In the genomic region with DNA sequence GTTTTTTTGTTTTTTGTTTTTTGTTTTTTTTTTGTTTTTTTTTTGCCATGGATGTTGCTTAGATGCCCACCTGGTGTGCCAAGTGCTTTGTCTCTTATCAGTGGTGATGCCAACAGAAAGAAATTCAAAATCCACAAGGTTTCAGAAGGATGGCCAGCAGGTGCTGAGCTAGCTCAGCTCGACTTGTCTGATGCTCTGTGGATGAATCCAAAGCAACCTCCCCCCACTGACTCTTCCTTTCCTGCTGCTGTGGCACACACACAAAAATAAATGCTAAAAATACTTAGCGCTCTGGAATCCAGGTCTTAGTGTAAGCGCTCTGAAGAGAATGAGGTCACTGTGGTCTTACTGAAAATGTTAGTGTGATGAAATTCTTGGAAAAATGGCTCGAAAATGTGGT, we compare ENCODE assay signal across 20 mouse cellular contexts. TPM values are rescaled to one million over a fixed set of nuclear protein-coding genes. Genes with fewer than 3 reads are reported as not detected.
DNase-seq lines count a peak whose midpoint lies in the region; ATAC-seq and TF ChIP-seq lines count a peak whose summit lies in the region.
"Had no signal": no experiment of that assay in that cellular context is flagged by ENCODE, and none has a peak within 500 bp of the region (broad histone marks: within the 10 kb centered on the region; RNA-seq: fewer than 3 reads in every experiment).

No protein-coding gene starts in this region.

- no peak overlapping the region for H3K27ac ChIP-seq in heart, embryonic 11.5 days (ENCODE audit: low read depth, low read length)
- H3K27ac ChIP-seq in forebrain, embryonic 11.5 days (ENCODE audit: low read depth, low read length) = no peak overlapping the region
- no peak overlapping the region for H3K27ac ChIP-seq in intestine, embryonic 16.5 days (ENCODE audit: low read length)
- H3K27ac ChIP-seq: heart, embryonic 13.5 days; hindbrain, embryonic 14.5 days; limb, embryonic 13.5 days; midbrain, embryonic 12.5 days; neural tube, embryonic 12.5 days; stomach, postnatal 0 days had no signal

- H3K4me3 ChIP-seq in heart, embryonic 11.5 days (ENCODE audit: low read depth, low read length) = no peak overlapping the region
- H3K4me3 ChIP-seq in lung, adult 2 months (replicated peaks; ENCODE audit: extremely low read depth, low read depth, low read length) = no peak overlapping the region
- no peak overlapping the region for H3K4me3 ChIP-seq in forebrain, embryonic 11.5 days (ENCODE audit: low read depth, low read length)
- H3K4me3 ChIP-seq in intestine, embryonic 16.5 days (ENCODE audit: low read length) = no peak overlapping the region
- H3K4me3 ChIP-seq: heart, embryonic 13.5 days; limb, embryonic 13.5 days; midbrain, embryonic 12.5 days; neural tube, embryonic 12.5 days had no signal

- no peak for TF ChIP-seq CTCF in lung, adult 2 months (IDR thresholded peaks at IDR 0.05; ENCODE audit: insufficient read depth, low read length)

- DNase-seq in heart, adult 11 months = peak; percentile 66
- peak; percentile 6 for DNase-seq in lung, postnatal 10 days
- DNase-seq in lung, adult 2 months = no peak
- DNase-seq in cerebellum, adult 11-12 months = peak; percentile 67
- DNase-seq in lung, postnatal 36 days = peak; percentile 7
- DNase-seq in forebrain, embryonic 11.5 days (ENCODE audit: low spot score) = no peak
- DNase-seq: adrenal gland, adult 8-10 months; kidney, adult 2 months; kidney, postnatal 36 days; liver, postnatal 0 days; right cerebral cortex, adult 18-20 months had no signal

- no peak for ATAC-seq in heart, embryonic 11.5 days (replicated peaks; ENCODE audit: insufficient number of reproducible peaks, low FRiP score, low TSS enrichment)
- ATAC-seq in forebrain, embryonic 11.5 days (replicated peaks; ENCODE audit: low FRiP score) = no peak
- no peak for ATAC-seq in intestine, embryonic 16.5 days
- ATAC-seq: liver, postnatal 0 days had no signal

- H3K9ac ChIP-seq in heart, embryonic 11.5 days (ENCODE audit: low read depth, low read length) = no peak overlapping the region
- H3K9ac ChIP-seq in forebrain, embryonic 11.5 days (ENCODE audit: low read length) = no peak overlapping the region
- H3K9ac ChIP-seq in intestine, embryonic 16.5 days (ENCODE audit: low read depth, low read length) = no peak overlapping the region
- H3K9ac ChIP-seq: heart, embryonic 13.5 days; hindbrain, embryonic 14.5 days; limb, embryonic 13.5 days; liver, postnatal 0 days; midbrain, embryonic 12.5 days; neural tube, embryonic 12.5 days had no signal

- H3K4me1 ChIP-seq in heart, embryonic 11.5 days (ENCODE audit: control insufficient read depth, insufficient read depth, low read length) = no peaks in the 10 kb centered on the region
- no peaks in the 10 kb centered on the region for H3K4me1 ChIP-seq in lung, adult 2 months (ENCODE audit: control insufficient read depth, insufficient read depth, low read length)
- H3K4me1 ChIP-seq in forebrain, embryonic 11.5 days (replicated peaks; ENCODE audit: control insufficient read depth, insufficient read depth, low read length) = no peaks in the 10 kb centered on the region
- no peaks in the 10 kb centered on the region for H3K4me1 ChIP-seq in intestine, embryonic 16.5 days (ENCODE audit: control insufficient read depth, insufficient read depth, low read length)
- H3K4me1 ChIP-seq: heart, embryonic 13.5 days; limb, embryonic 13.5 days had no signal

- no peaks in the 10 kb centered on the region for H3K9me3 ChIP-seq in heart, embryonic 11.5 days (replicated peaks; ENCODE audit: control insufficient read depth, low read length)
- no peaks in the 10 kb centered on the region for H3K9me3 ChIP-seq in forebrain, embryonic 11.5 days (ENCODE audit: control insufficient read depth, low read length)
- H3K9me3 ChIP-seq in intestine, embryonic 16.5 days (ENCODE audit: control insufficient read depth, low read length) = no peaks in the 10 kb centered on the region
- H3K9me3 ChIP-seq: heart, embryonic 13.5 days; limb, embryonic 13.5 days; midbrain, embryonic 12.5 days; neural tube, embryonic 12.5 days had no signal

- no peak for TF ChIP-seq POLR2A in lung, adult 2 months (IDR thresholded peaks at IDR 0.05; ENCODE audit: borderline replicate concordance, extremely low read depth, low read depth, low read length)

- 66% methylated on average over 4 of the region's 4 CpGs for WGBS in heart, embryonic 11.5 days (ENCODE audit: insufficient replicate concordance)
- WGBS in lung, adult 2 months = 44% methylated on average over 4 of the region's 4 CpGs
- 73% methylated on average over 4 of the region's 4 CpGs for WGBS in forebrain, embryonic 11.5 days
- 73% methylated on average over 4 of the region's 4 CpGs for WGBS in intestine, embryonic 16.5 days

- no peak overlapping the region for H3K4me2 ChIP-seq in heart, embryonic 11.5 days
- no peak overlapping the region for H3K4me2 ChIP-seq in forebrain, embryonic 11.5 days (ENCODE audit: low read depth, low read length, severe bottlenecking)
- no peak overlapping the region for H3K4me2 ChIP-seq in intestine, embryonic 16.5 days (ENCODE audit: low read depth, low read length)
- H3K4me2 ChIP-seq: heart, embryonic 13.5 days; hindbrain, embryonic 14.5 days; limb, embryonic 13.5 days; midbrain, embryonic 12.5 days; neural tube, embryonic 12.5 days had no signal

- H3K27me3 ChIP-seq in heart, embryonic 11.5 days (ENCODE audit: control insufficient read depth, insufficient read depth, low read length) = no peaks in the 10 kb centered on the region
- H3K27me3 ChIP-seq in forebrain, embryonic 11.5 days (ENCODE audit: control insufficient read depth, insufficient read depth, low read length) = no peaks in the 10 kb centered on the region
- H3K27me3 ChIP-seq in intestine, embryonic 16.5 days (replicated peaks; ENCODE audit: control insufficient read depth, insufficient read depth, low read length) = no peaks in the 10 kb centered on the region
- H3K27me3 ChIP-seq: heart, embryonic 13.5 days; limb, embryonic 13.5 days; midbrain, embryonic 12.5 days; neural tube, embryonic 12.5 days had no signal

- no peaks in the 10 kb centered on the region for H3K36me3 ChIP-seq in heart, embryonic 11.5 days (ENCODE audit: control insufficient read depth, insufficient read depth, low read length)
- H3K36me3 ChIP-seq in forebrain, embryonic 11.5 days (ENCODE audit: control insufficient read depth, insufficient read depth, low read length) = no peaks in the 10 kb centered on the region
- H3K36me3 ChIP-seq in intestine, embryonic 16.5 days (ENCODE audit: control insufficient read depth, insufficient read depth, low read length) = no peaks in the 10 kb centered on the region
- H3K36me3 ChIP-seq: heart, embryonic 13.5 days; limb, embryonic 13.5 days; midbrain, embryonic 12.5 days had no signal

RNA-seq across cellular contexts. Expression of a gene that starts 28.4 kb away (rescaled TPM):
- polyA plus RNA-seq in heart, embryonic 11.5 days (2014; fragmentation: Nextera tagmentation; extraction: Ambion mirVana) = 3.1 and 4.7 TPM in 2 replicates
- 13.7 and 19.1 TPM in 2 replicates for polyA plus RNA-seq in lung, adult 2 months (2012; rRNA removed)
- 45.0 and 45.6 TPM in 2 replicates for polyA plus RNA-seq in forebrain, embryonic 11.5 days (2014; fragmentation: Nextera tagmentation; extraction: Ambion mirVana)
- polyA plus RNA-seq in intestine, embryonic 16.5 days (2015; fragmentation: Nextera tagmentation; extraction: Ambion mirVana) = 0.87 and 1.0 TPM in 2 replicates
- polyA plus RNA-seq: C2C12 had no signal

Comparison
In these comparisons a context has a peak if more than half of its experiments do, and no peak if none do; other contexts are left out.
1. DNase-seq: peak in heart, adult 11 months (single experiment), lung, postnatal 10 days (single experiment), cerebellum, adult 11-12 months (single experiment) and lung, postnatal 36 days (single experiment); none in lung, adult 2 months (single experiment) and forebrain, embryonic 11.5 days (single experiment).